Comparison of ENCODE assay signal across 11 mouse cellular contexts in the genomic region with DNA sequence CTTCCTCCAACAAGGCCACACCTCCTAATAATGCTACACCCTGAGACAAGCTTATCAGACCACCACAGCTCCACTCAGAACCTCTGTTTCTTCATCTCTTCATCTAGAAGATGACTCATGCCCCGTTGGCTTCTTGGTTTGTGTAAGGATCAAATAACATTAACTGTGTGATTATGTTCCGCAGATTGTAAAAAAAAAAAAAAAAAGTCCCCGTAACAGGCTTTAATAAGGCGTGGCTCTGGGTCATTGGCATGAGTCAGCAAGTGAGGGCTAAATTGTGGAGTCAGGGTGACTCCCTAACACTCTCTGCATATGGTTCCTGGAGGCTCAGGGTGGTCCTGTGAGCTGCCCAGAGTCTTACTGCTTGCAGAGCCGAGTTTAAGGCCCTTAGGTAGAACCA. TPM values are rescaled to one million over a fixed set of nuclear protein-coding genes. Genes with fewer than 3 reads are reported as not detected.
DNase-seq lines count a peak whose midpoint lies in the region; ATAC-seq and TF ChIP-seq lines count a peak whose summit lies in the region.
"Had no signal": no experiment of that assay in that cellular context is flagged by ENCODE, and none has a peak within 500 bp of the region (broad histone marks: within the 10 kb centered on the region; RNA-seq: fewer than 3 reads in every experiment).

No protein-coding gene starts in this region.

- no peaks in the 10 kb centered on the region for H3K27me3 ChIP-seq in forebrain, embryonic 10.5 days (ENCODE audit: poor library complexity, severe bottlenecking)
- H3K27me3 ChIP-seq in forebrain, embryonic 15.5 days, result no peaks in the 10 kb centered on the region
- no peaks in the 10 kb centered on the region for H3K27me3 ChIP-seq in C2C12 (ENCODE audit: control insufficient read depth, insufficient read depth, insufficient read length)
- H3K27me3 ChIP-seq in embryonic facial prominence, embryonic 15.5 days, result no peaks in the 10 kb centered on the region
- no peaks in the 10 kb centered on the region for H3K27me3 ChIP-seq in liver, postnatal 0 days (ENCODE audit: insufficient read depth, low read length)

- peaks cover 9% of the 10 kb centered on the region for H3K79me3 ChIP-seq in C2C12 (ENCODE audit: low read depth)

- intact Hi-C loops in gastrocnemius, postnatal 36 days (cut with DNase I), result no loop called here

- no peak overlapping the region for H3K4me2 ChIP-seq in forebrain, embryonic 15.5 days (replicated peaks)
- H3K4me2 ChIP-seq in embryonic facial prominence, embryonic 15.5 days (replicated peaks), result no peak overlapping the region
- H3K4me2 ChIP-seq in liver, postnatal 0 days (ENCODE audit: low read depth, low read length), result no peak overlapping the region

- no peak overlapping the region for H3K9ac ChIP-seq in forebrain, embryonic 15.5 days (replicated peaks)
- H3K9ac ChIP-seq in embryonic facial prominence, embryonic 15.5 days, result no peak overlapping the region
- no peak overlapping the region for H3K9ac ChIP-seq in liver, postnatal 0 days (replicated peaks)

- no peaks in the 10 kb centered on the region for H3K9me3 ChIP-seq in forebrain, embryonic 10.5 days
- H3K9me3 ChIP-seq in forebrain, embryonic 15.5 days, result no peaks in the 10 kb centered on the region
- H3K9me3 ChIP-seq in embryonic facial prominence, embryonic 15.5 days (replicated peaks), result no peaks in the 10 kb centered on the region
- H3K9me3 ChIP-seq in liver, postnatal 0 days (ENCODE audit: low read length), result no peaks in the 10 kb centered on the region

- H3K4me3 ChIP-seq in forebrain, embryonic 10.5 days, result no peak overlapping the region
- no peak overlapping the region for H3K4me3 ChIP-seq in forebrain, embryonic 15.5 days
- H3K4me3 ChIP-seq in C2C12 (ENCODE audit: insufficient read depth, poor library complexity, severe bottlenecking), result no peak overlapping the region
- no peak overlapping the region for H3K4me3 ChIP-seq in embryonic facial prominence, embryonic 15.5 days (replicated peaks)
- H3K4me3 ChIP-seq in liver, postnatal 0 days (ENCODE audit: low read depth, low read length), result no peak overlapping the region

- H3K36me3 ChIP-seq in forebrain, embryonic 10.5 days (replicated peaks), result no peaks in the 10 kb centered on the region
- H3K36me3 ChIP-seq in forebrain, embryonic 15.5 days, result no peaks in the 10 kb centered on the region
- no peaks in the 10 kb centered on the region for H3K36me3 ChIP-seq in C2C12 (ENCODE audit: control insufficient read depth, insufficient read depth)
- no peaks in the 10 kb centered on the region for H3K36me3 ChIP-seq in embryonic facial prominence, embryonic 15.5 days
- H3K36me3 ChIP-seq in liver, postnatal 0 days (replicated peaks; ENCODE audit: insufficient read depth, low read length), result no peaks in the 10 kb centered on the region

- ATAC-seq in forebrain, embryonic 15.5 days (replicated peaks), result no peak
- no peak for ATAC-seq in embryonic facial prominence, embryonic 15.5 days (ENCODE audit: insufficient number of reproducible peaks, low FRiP score, low TSS enrichment, low read depth)
- ATAC-seq in liver, postnatal 0 days, result peak; percentile 38

- no peak for DNase-seq in forebrain, embryonic 10.5 days (ENCODE audit: extremely low spot score, low spot score)
- no peak for DNase-seq in liver, postnatal 0 days
- no peak for DNase-seq in neural tube, embryonic 10.5 days (ENCODE audit: extremely low spot score, low spot score)
- DNase-seq in gastrocnemius, postnatal 36 days, result no peak
- DNase-seq in B cell, adult 2 months, result no peak
- DNase-seq: gastrocnemius, postnatal 25 days; kidney, postnatal 14 days had no signal

- 69% methylated on average over 5 of the region's 5 CpGs for WGBS in forebrain, embryonic 10.5 days
- WGBS in forebrain, embryonic 15.5 days, result 73% methylated on average over 5 of the region's 5 CpGs
- 28% methylated on average over 5 of the region's 5 CpGs for WGBS in embryonic facial prominence, embryonic 15.5 days
- WGBS in liver, postnatal 0 days (ENCODE audit: insufficient replicate concordance), result 28% methylated on average over 5 of the region's 5 CpGs

- no peak for TF ChIP-seq CTCF in C2C12 (IDR thresholded peaks at IDR 0.05; ENCODE audit: control insufficient read depth, insufficient read depth, insufficient read length)
- TF ChIP-seq CTCF in liver, postnatal 0 days (IDR thresholded peaks at IDR 0.05; ENCODE audit: low read depth), result no peak

- no peak for TF ChIP-seq EP300 in liver, postnatal 0 days (IDR thresholded peaks at IDR 0.05; ENCODE audit: low read depth)

- peak overlapping the region; percentile 46 for H3ac ChIP-seq in C2C12 (ENCODE audit: control insufficient read depth, insufficient read length, low read depth)

- peaks cover 28% of the 10 kb centered on the region for H3K4me1 ChIP-seq in forebrain, embryonic 10.5 days
- no peaks in the 10 kb centered on the region for H3K4me1 ChIP-seq in forebrain, embryonic 15.5 days
- H3K4me1 ChIP-seq in embryonic facial prominence, embryonic 15.5 days, result peaks cover 23% of the 10 kb centered on the region
- H3K4me1 ChIP-seq in liver, postnatal 0 days (ENCODE audit: insufficient read depth), result peaks cover 15% of the 10 kb centered on the region

- peak overlapping the region; percentile 86 for H3K27ac ChIP-seq in forebrain, embryonic 10.5 days
- H3K27ac ChIP-seq in forebrain, embryonic 15.5 days (replicated peaks), result no peak overlapping the region
- H3K27ac ChIP-seq in embryonic facial prominence, embryonic 15.5 days (replicated peaks), result peak overlapping the region; percentile 60
- H3K27ac ChIP-seq in liver, postnatal 0 days (ENCODE audit: low read depth), result peak overlapping the region; percentile 29; the same call in 1 of the 2 replicates
- H3K27ac ChIP-seq: macrophage had no signal

- peaks cover 27% of the 10 kb centered on the region for H3K79me2 ChIP-seq in C2C12 (ENCODE audit: control insufficient read depth, insufficient read depth)

TF ChIP-seq in C2C12, 6 proteins besides CTCF, POLR2A, EP300 and RAD21:
- TF ChIP-seq USF1 (IDR thresholded peaks at IDR 0.05; ENCODE audit: low read depth) (no peak), MYOG (IDR thresholded peaks at IDR 0.05; ENCODE audit: control insufficient read depth, extremely low read depth, insufficient read length) (no peak), FOSL1 (IDR thresholded peaks at IDR 0.05; ENCODE audit: insufficient read depth, low read length, poor library complexity, severe bottlenecking) (peak; percentile 88), MYOD1 (IDR thresholded peaks at IDR 0.05; ENCODE audit: control insufficient read depth, insufficient read length, low read depth) (no peak), CEBPB (IDR thresholded peaks at IDR 0.05; ENCODE audit: low read depth) (peak; percentile 76), MAX (IDR thresholded peaks at IDR 0.05) (peak; percentile 70)

RNA-seq across cellular contexts. Expression of a gene that starts 39.7 kb away (rescaled TPM):
- 35.6 and 36.8 TPM in 2 replicates for polyA plus RNA-seq in forebrain, embryonic 10.5 days (2016; fragmentation: Nextera tagmentation; extraction: Ambion mirVana)
- 12.3 and 12.4 TPM in 2 replicates for polyA plus RNA-seq in forebrain, embryonic 15.5 days (2015; fragmentation: Nextera tagmentation; extraction: Ambion mirVana)
- polyA plus RNA-seq in C2C12 (2012; fragmentation: generic; extraction: Trizol), result 580 TPM
- 41.1 and 41.7 TPM in 2 replicates for polyA plus RNA-seq in embryonic facial prominence, embryonic 15.5 days (2015; fragmentation: Nextera tagmentation; extraction: Ambion mirVana)
- polyA plus RNA-seq in liver, postnatal 0 days (2015; fragmentation: Nextera tagmentation; extraction: Ambion mirVana), result 17.7 and 22.4 TPM in 2 replicates
- total RNA-seq in gastrocnemius, postnatal 36 days (2021), result 10 to 100 TPM; 48.4 to 49.1 TPM

RNA-seq across cellular contexts. Expression of a gene that starts 47.1 kb away (rescaled TPM):
- 288 and 291 TPM in 2 replicates for polyA plus RNA-seq in forebrain, embryonic 10.5 days (2016; fragmentation: Nextera tagmentation; extraction: Ambion mirVana)
- polyA plus RNA-seq in forebrain, embryonic 15.5 days (2015; fragmentation: Nextera tagmentation; extraction: Ambion mirVana), result 230 and 238 TPM in 2 replicates
- polyA plus RNA-seq in C2C12 (2012; fragmentation: generic; extraction: Trizol), result 371 TPM
- polyA plus RNA-seq in embryonic facial prominence, embryonic 15.5 days (2015; fragmentation: Nextera tagmentation; extraction: Ambion mirVana), result 225 and 235 TPM in 2 replicates
- 258 and 261 TPM in 2 replicates for polyA plus RNA-seq in liver, postnatal 0 days (2015; fragmentation: Nextera tagmentation; extraction: Ambion mirVana)
- 100 to 1,000 TPM; 207 to 218 TPM for total RNA-seq in gastrocnemius, postnatal 36 days (2021)

Comparison
In these comparisons a context has a peak if more than half of its experiments do, and no peak if none do; other contexts are left out.
1. RNA of a gene that starts 39.7 kb away (polyA plus RNA-seq): 580 TPM in C2C12 (single experiment); 41.1 to 41.7 TPM in embryonic facial prominence, embryonic 15.5 days, 35.6 to 36.8 TPM in forebrain, embryonic 10.5 days, 17.7 to 22.4 TPM in liver, postnatal 0 days and 12.3 to 12.4 TPM in forebrain, embryonic 15.5 days; every median in the first group is over 10 times any median in the second.